Mouse (Mus musculus): ENCODE results near the gene Mgll. TPM values are rescaled to one million over a fixed set of nuclear protein-coding genes. Genes with fewer than 3 reads are reported as not detected.

Mgll gene
- total RNA-seq (2017) = 1.1 and 4.0 TPM in 2 replicates

DNA sequence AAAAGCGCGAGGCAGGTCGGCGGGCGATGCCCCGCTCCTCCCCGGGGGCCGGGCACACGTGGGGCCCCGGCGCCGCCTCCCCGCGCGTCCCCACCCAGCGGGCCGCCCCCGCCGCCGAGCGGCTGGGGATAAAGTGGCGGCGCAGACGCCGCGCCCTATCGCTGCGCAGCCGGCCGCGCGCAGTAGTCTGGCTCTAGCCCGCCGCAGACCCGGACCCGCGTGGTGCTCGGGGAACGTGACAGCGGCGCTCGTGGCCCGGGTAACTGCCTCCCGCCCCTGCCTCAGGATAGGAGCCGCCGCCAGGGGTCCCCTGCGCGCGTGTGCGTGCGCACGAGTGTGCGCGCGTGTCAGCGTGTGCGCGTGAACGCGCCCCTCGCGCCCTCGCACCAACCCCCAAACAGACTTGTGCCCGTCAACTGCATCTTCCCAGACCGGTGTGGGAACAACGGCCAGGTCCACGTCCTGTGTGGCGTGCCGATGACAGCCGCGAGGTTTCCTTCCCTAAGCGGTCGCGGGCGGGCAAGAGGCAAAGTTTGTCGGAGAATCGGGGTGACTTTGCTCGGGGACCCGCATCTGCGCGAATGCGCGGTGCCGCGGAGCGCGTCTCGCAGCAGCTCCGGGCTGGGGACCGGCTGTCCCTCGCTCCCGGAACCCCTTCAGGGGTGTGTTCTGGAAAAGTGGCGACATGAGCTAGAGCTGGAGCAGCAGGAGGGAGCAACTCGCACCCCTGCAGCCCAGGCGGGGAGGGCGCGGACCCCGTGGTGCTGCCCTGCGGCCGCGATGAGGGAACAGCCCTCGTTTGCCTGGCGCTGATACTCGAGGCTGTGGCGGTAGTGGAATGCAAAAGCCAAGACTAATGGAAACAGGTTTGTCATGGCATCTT is at the start of gene Mgll:
Gene Mgll (plus strand): TSS at position 100 of the 883 bp plus-strand sequence.
- ATAC-seq (replicated peaks; ENCODE audit: low read depth, poor library complexity, severe bottlenecking) = peak; percentile 63

DNA sequence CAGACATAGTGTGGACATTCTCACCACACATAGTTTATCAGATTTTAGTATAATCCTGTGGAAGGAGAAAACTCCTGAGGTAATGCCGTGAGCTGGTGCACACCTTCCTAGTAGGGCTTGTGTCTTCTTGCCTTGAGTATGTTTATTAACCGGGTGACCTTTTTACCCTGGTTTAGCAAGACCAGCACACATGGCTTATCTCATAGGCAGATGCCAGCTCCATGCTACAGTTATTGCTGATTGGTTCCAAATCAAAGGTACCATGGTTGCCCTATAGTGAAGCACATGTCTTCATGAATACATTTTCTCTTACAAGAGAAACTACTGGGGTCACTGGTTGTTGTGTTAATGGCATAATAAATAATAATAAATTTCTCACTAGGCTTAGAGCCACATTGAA is 48.4 kb upstream of the Mgll start:
- ATAC-seq (replicated peaks; ENCODE audit: low read depth, poor library complexity, severe bottlenecking) = no peak

DNA sequence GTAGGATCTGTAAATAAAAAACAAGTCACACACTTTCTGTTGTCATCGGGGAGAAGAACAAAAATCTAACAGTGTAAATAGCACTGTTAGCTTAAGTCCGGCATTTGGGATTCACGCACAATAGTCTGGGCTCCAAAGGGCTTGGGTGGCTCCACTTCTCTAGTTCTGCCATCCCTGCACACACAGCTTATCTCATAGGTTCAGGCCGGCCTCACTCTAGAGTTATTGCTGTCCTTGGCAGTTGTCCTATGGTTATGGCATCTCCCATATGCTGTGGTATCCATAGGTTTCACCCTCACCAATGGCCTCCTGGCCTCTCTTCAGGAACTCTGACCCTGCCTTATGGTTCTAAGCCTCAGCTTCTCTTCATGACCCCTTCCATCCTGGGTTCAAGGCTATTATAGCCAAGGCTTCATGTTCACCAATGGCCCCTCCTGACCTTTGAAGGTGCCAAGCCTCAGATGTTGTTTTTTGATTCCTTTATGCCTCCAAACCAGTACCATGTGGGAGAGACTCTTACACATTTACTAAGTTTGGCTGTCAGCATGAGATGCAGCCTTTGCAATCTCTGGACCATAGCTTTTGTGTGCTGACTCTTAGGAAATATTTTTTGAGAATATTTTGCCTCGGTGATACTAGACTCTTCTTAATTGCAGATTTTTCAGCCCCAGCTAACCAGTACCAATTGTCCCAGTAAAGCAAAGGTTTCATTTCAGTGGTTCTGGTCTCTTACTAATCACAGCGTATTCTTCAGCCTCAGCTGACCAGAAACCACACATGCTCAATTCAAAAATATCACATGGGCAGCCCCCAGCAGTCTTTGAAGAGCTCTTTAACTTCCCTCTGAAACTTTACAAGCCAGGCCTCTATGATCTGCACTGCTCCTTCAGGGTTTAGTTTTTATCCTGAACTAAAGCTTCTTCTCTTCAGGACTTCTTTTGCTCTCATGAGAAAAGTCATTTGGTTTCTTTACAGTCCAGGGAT is 47.2 kb upstream of the Mgll start:
- ATAC-seq (replicated peaks; ENCODE audit: low read depth, poor library complexity, severe bottlenecking) = no peak

DNA sequence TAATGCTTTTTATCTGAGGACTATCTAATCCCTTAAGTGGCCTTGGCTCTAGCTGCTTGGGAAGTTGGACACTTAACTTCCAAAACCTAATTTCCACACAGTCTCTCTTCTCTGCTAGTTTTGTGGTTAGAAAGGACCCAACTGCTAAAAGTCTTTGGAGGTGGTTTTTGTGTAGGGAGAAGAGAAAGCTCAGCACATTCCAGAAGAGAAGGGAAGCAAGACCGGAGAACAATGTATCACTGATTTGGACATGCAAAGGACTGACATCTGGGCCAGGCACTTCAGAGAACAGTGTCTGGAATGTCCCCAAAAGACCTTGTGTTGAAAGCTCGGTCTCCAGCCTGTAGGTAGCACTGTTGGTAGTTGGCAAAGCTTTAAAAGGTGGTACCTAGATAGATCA is 46.5 kb upstream of the Mgll start:
- ATAC-seq (replicated peaks; ENCODE audit: low read depth, poor library complexity, severe bottlenecking) = no peak

DNA sequence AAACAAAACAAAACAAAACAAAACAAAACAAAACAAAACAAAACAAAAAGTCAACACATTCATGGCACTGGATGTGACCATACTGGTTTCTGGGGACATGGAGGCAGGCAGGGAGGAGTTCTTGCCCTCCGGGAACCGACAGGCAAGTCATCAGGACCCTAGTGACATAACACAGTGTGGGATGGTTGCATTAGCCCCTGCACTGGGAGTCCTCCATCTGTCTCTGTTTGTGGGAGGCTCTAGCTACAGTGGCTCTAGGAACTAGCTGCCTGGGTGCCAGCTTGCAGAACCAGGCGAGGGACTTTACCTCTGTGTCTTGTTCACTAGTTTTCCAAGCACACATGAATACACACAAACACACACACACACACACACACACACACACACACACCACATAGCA is 43.2 kb upstream of the Mgll start:
- no peak for ATAC-seq (replicated peaks; ENCODE audit: low read depth, poor library complexity, severe bottlenecking)

DNA sequence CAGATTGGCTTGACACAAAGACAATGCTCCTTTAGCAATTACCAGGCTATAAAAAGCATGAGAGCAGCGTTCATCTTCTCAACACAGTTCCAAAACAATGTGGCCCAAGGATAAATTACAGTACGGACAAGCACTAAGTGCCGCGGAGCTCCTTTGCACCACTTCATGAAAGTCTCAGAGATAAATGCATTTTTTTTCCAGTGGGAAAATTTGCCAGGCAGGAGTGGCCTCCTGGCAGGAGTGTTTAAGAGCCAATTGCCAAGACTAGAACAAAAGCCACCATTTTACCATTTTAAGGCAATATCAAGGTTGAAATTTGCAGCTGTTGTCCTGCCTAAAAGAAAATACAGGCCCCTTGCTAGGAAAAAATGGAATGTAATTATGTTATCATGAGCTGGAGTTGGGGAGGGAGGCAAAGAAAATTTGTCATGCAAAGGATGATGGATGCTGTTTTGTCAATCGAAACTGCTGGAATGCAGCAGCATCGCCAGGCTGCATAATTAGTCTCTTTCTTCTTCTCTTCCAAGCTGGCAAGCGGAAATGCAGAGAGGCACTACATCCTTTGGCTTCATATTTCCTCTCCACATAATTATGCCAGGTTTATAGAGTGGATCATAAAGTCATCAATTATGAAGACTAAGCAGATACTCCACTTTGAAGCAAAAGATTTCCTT is 40.7 kb upstream of the Mgll start:
- no peak for ATAC-seq (replicated peaks; ENCODE audit: low read depth, poor library complexity, severe bottlenecking)

DNA sequence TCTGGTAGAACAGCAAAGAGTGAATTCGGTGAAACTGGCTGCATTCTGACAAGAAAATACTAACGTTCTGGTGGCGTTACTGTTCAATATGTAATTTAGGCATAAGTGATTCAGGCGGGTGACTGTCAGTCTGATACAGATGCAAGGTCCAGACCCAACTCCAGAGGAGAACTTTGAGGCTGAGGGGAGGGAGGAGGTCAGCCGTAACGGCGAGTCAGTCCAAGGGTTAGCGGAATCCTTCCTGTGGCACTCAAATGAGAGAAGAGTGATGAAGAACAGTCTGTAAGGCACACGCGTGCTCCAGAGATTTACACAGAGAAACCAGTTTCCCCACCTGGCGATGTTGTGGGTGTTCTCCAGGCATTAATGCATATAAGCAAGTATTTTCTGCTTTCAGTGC is 36.0 kb upstream of the Mgll start:
- no peak for ATAC-seq (replicated peaks; ENCODE audit: low read depth, poor library complexity, severe bottlenecking)

DNA sequence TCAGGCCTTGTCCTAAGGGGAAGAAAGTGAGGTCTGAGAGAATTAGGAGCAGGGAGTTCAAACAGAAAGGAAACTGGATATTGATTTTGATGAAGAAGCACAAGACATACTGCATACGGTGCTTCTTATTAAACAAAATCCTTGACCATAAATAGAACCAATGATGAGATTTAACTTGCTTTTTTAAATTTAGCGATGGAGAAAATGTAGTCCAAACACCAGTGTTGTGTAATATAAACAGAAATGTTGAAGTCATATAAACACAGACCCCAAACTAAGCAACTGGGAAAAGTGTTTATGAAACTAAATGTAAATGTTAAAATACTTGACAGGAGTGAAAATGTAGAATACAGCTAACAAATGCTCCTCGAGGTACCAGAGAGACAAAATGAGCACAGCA is 35.5 kb upstream of the Mgll start:
- no peak for ATAC-seq (replicated peaks; ENCODE audit: low read depth, poor library complexity, severe bottlenecking)

DNA sequence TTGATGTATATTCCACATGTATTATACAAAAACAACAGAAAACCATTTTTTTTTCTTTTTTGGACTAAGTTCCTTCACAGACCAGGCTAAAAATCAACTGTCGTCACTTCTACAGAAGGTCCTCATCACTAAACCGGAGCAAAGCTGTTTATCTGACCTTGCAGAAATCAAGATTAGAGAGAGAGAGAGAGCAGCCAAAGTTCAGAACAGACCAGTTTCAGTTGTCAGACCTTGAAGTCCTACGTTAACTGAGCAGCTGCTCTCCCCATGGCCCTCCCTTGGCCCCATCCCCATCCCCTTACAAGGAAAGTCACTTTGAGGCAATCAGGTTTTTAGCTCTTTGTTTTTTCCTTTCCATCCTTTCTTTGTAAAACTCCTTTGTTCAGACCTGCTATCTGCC is 34.0 kb upstream of the Mgll start:
- ATAC-seq (replicated peaks; ENCODE audit: low read depth, poor library complexity, severe bottlenecking) = no peak

DNA sequence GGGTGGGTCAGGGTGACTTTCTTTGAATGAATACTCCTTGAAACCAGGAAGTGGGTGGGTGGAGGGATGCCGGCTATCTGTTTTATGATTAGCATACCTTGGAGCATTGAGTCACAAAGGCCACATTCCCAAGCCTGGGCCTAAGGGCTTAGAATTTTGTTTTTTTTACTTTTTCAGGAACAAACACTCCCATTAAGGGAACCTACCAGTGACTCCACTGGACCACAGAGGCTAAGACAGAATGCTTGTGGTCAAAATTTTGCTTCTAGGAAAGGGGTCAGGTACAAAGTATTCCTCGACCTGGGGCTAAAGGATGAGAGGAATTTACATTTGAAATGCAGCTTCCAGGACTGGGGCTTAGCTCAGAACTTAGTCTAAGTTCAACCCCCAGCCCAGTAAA is 32.9 kb upstream of the Mgll start:
- ATAC-seq (replicated peaks; ENCODE audit: low read depth, poor library complexity, severe bottlenecking) = no peak

DNA sequence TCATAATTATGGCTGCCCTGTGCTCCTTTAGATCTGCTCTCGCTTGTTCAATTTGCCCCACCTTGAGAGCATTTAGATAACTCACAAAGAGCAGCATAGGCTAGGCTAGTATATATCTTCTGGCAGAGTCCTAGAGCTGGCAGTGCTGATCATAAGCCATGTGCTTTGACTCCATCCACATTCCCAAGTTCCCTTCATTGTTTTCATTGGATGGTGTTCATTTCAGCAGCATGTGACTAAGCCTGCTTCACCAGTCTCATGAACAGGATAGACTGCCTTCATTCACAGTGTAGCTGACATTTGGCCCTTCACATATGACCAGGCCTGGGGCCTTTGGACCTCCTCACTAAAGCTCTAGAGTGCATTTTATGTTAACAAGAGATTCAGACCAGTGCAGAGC is 21.3 kb upstream of the Mgll start:
- ATAC-seq (replicated peaks; ENCODE audit: low read depth, poor library complexity, severe bottlenecking) = no peak

DNA sequence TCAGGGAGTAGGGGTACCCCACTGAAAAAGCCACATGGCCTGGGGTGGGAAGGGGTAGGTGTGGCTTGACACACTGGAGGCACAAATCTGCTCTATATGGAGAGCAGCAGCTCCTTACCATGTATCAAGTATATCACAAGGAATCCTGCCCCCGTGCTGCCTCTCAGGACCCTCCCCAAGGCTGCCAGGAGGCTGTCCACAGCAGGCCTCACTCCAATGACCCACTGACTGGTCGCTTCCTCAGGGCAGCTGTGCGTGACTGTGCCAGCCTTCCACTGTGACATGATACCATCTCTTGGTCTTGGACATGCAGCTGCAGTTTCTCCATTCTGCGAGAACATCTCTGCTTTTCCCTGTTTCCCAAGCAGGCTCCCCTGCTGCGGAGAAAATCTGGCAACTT is 20.5 kb upstream of the Mgll start:
- ATAC-seq (replicated peaks; ENCODE audit: low read depth, poor library complexity, severe bottlenecking) = no peak

DNA sequence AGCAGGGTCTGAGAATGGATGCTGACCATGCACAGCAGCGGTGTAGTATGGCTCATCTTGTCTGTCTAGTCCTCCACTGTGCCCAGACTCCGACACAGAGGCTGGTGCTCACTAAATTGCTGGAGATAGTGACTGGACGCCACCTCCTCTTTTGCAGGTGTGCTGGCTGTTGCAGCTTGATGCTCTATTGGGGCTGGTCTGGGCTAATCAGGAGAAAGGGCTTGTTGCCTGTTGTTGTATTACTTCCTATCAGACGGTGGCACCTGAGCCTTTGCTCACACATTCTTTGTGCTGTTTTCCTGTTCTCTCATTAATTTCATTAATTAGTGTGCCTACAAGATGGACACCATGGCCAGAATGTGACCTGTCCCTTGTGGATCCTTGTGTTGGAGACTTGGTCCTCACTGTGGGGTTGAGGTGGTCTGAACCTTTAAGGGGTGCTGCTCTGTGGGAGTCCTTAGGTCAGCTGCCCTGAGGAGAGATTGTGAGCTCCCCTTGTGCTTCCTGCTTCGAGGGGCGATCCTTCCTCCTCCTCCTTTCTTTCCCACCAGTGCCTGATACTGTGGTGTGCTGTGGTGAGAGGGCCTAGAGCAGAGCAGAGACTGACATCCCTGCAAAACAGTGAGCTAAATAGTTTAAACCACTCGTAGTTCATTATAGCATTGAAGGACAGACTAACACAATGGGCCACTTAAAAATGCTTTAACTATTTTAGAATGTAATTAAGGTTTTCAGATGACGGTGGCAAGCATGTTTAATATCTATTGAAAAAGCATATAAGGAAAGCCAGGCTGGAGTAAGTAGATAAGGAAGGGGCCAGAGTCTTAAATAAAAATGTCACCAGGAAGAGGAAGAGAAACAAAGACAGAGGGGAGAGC is 15.6 kb upstream of the Mgll start:
- ATAC-seq (replicated peaks; ENCODE audit: low read depth, poor library complexity, severe bottlenecking) = peak; percentile 72

DNA sequence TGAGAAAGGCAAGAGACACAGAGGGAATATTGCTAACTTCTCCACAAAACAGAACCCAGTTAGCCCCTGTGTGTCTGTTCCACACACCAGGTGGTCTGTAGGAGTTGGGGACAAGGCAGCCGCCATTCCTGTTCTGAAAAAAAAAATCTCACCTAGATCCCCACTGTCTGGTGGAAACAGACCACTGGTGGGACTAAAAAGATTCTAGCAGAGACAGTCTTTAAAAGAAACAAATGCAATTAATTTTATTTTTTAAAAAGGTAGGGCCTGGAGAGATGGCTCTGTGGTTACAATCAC is 15.0 kb upstream of the Mgll start:
- no peak for ATAC-seq (replicated peaks; ENCODE audit: low read depth, poor library complexity, severe bottlenecking)

DNA sequence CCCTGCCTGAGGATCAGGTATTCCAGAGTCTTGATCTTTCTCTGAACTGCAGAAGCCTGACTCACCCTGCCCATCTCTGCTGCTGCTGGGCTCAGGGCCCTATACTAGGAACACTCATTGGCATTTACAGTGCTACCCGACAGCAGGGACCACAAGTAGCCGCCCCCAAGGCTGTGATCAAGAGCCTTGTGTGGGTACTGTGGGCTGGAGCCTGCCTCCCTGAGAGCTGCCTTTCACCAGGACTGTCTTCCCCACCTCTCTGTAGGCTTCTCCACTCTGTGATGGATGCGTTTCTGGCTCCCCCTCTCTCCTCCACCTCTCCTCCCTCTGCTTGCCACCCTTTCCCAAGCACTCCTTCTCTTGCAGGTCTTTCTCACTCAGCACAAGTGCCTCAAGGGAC is 12.9 kb upstream of the Mgll start:
- ATAC-seq (replicated peaks; ENCODE audit: low read depth, poor library complexity, severe bottlenecking) = no peak

DNA sequence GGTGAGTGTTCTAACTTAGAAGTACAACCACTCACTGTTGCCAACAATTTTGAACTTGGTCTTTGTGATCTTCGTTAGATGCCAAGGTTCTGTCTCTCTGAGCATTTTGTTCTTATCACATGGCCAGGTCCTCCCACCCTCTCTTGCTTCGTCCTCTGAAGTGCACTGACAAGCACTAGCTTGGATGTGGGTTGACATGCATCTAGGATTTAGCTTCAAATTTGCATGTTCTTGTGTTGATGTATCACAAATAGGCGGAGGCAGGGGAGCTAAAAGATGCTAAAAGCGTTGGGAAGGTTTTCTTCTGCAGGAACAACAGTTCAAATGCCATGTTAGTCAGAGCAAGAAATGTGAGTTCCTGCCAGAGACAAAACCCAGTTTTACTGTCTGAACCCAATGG is 12.1 kb upstream of the Mgll start:
- ATAC-seq (replicated peaks; ENCODE audit: low read depth, poor library complexity, severe bottlenecking) = no peak

DNA sequence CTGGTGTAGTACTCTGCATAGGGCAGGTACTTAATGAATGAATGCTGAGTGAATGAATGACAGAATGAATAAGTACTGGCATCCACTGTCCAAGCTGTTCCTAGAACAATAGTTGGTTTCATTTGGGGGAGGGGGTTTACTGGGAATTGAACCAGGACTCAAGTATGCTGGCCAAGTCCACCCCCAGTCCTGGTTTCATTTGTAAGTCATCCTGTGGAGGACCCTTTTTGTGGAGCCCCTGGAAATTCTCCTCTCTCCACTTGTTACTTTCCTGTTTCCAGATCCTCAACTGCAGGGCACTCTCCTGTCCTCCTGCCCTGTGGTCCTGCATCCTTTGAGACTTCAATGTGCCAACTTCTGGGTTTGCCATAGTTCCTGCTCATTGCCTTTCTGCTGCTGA is 10.9 kb upstream of the Mgll start:
- no peak for ATAC-seq (replicated peaks; ENCODE audit: low read depth, poor library complexity, severe bottlenecking)

DNA sequence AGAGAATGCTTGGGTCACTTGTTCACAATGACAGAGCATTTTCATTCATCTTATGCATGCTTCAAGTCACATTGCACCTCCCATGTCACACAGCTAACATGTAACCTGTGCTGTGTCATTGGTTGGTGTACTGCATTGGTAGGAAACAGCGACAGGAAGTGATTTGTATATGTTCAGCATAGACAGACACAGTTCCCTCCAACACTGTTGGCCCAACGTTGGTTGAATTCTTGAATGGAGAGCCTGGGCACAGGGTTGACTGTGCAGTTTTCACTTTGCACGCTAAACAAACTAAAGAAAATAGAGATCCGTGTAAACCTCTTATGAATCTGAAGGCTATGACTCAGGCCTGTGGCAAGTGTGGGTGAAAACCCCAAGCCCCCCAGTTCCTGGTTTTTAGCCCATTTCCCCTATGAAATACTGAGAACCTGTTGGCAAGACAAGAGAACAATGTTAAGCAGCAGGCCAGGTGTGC is 10.0 kb upstream of the Mgll start:
- peak; percentile 55 for ATAC-seq (replicated peaks; ENCODE audit: low read depth, poor library complexity, severe bottlenecking)

DNA sequence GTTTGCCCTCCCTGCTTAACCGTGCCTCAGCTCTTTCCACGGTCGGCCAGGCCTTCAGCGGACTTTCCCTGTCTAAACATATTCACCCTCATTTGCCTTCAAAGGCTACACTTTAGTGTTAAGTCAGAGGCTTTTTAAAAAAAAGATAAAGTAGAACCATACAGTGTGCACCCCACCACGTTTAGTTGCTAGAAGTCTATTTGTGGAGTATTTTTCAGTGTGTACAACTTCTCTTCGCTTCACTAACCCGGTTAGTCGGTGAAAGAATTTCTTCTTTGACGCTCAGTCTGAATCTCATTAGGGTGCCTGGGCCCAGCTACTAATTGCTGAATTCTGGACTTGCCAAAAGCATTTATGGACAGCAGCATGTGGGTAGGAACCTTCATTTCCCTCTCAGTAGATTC is 8.8 kb upstream of the Mgll start:
- no peak for ATAC-seq (replicated peaks; ENCODE audit: low read depth, poor library complexity, severe bottlenecking)

DNA sequence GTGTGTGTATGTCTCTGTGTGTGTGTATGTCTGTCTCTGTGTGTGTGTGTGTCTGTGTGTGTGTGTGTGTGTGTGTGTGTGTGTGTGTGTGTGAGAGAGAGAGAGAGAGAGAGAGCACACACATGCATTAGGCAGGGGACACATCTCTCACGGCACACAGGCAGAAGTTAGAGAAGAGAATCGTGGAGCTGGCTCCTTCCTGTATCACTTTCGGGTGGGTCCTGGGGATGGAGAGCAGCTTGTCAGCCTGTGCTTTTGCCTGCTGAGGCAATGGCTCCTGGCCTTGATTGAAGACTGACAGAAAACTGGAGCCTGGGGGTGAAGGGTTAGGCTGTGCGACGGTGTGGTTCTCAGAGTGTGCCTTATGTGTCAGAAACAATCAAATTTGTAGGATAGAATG is 8.2 kb upstream of the Mgll start:
- ATAC-seq (replicated peaks; ENCODE audit: low read depth, poor library complexity, severe bottlenecking) = no peak

All from common myeloid progenitor, adult 5-6 weeks (primary cell).